ENCODE assay signal across 20 mouse cellular contexts in genomic region chr11:117387241-117387640, GRCm38 (mm10).
A peak's percentile ranks its signal among the peaks of the same experiment; 100 is the strongest.
DNase-seq lines count a peak whose midpoint lies in the region; ATAC-seq and TF ChIP-seq lines count a peak whose summit lies in the region.
"Had no signal": no experiment of that assay in that cellular context is flagged by ENCODE, and none has a peak within 500 bp of the region (broad histone marks: within the 10 kb centered on the region; RNA-seq: fewer than 3 reads in every experiment).

No protein-coding gene starts in this region.

- no peak for DNase-seq in forebrain, postnatal 0 days
- DNase-seq in liver, embryonic 13.5 days = no peak
- DNase-seq in liver, embryonic 11.5 days (ENCODE audit: low spot score) = no peak
- peak; percentile 84 for DNase-seq in R1 (ENCODE audit: low read depth, low spot score)
- peak; percentile 69 for DNase-seq in retina, postnatal 1 day
- no peak for DNase-seq in urinary bladder, postnatal 10 days (ENCODE audit: low spot score)
- no peak for DNase-seq in spleen, postnatal 14 days (ENCODE audit: low spot score in 2 of 2)
- DNase-seq: adrenal gland, adult 8-10 months; cerebellum, adult 11-12 months; heart, adult 2 months; kidney, adult 11 months; layer of hippocampus, adult 9-11 months; lung, adult 2 months; lung, postnatal 4 days; right cerebral cortex, adult 18-20 months had no signal

- no peaks in the 10 kb centered on the region for H3K36me3 ChIP-seq in forebrain, postnatal 0 days (ENCODE audit: insufficient read depth)
- H3K36me3 ChIP-seq in forebrain, embryonic 12.5 days (replicated peaks) = no peaks in the 10 kb centered on the region
- H3K36me3 ChIP-seq in liver, embryonic 13.5 days = no peaks in the 10 kb centered on the region
- no peaks in the 10 kb centered on the region for H3K36me3 ChIP-seq in liver, embryonic 11.5 days (ENCODE audit: control insufficient read depth, insufficient read depth, low read length)
- H3K36me3 ChIP-seq: embryonic facial prominence, embryonic 13.5 days had no signal

- H3K4me2 ChIP-seq in forebrain, postnatal 0 days (ENCODE audit: low read depth) = no peak overlapping the region
- H3K4me2 ChIP-seq in forebrain, embryonic 12.5 days = no peak overlapping the region
- no peak overlapping the region for H3K4me2 ChIP-seq in liver, embryonic 13.5 days
- no peak overlapping the region for H3K4me2 ChIP-seq in liver, embryonic 11.5 days
- H3K4me2 ChIP-seq: embryonic facial prominence, embryonic 13.5 days; midbrain, embryonic 11.5 days had no signal

- ATAC-seq in forebrain, postnatal 0 days = 0 out of 2 replicates have a peak, but pooled peaks have one; percentile 36
- no peak for ATAC-seq in forebrain, embryonic 12.5 days (ENCODE audit: low FRiP score)
- ATAC-seq in liver, embryonic 13.5 days (ENCODE audit: low read depth) = 0 out of 2 replicates have a peak, but pooled peaks have one; percentile 26
- ATAC-seq in liver, embryonic 11.5 days (replicated peaks; ENCODE audit: low FRiP score) = no peak
- ATAC-seq: hindbrain, embryonic 16.5 days had no signal

- no peak overlapping the region for H3K27ac ChIP-seq in forebrain, postnatal 0 days (ENCODE audit: low read depth, low read length)
- H3K27ac ChIP-seq in forebrain, embryonic 12.5 days = no peak overlapping the region
- H3K27ac ChIP-seq in liver, embryonic 13.5 days = no peak overlapping the region
- H3K27ac ChIP-seq in liver, embryonic 11.5 days (ENCODE audit: low read depth, low read length) = no peak overlapping the region
- H3K27ac ChIP-seq: embryonic facial prominence, embryonic 13.5 days; heart, adult 2 months; kidney, postnatal 0 days had no signal

- no peaks in the 10 kb centered on the region; the same call in 1 of the 2 replicates for H3K27me3 ChIP-seq in forebrain, postnatal 0 days (ENCODE audit: insufficient read depth, low read length)
- H3K27me3 ChIP-seq in forebrain, embryonic 12.5 days = peaks cover 56% of the 10 kb centered on the region
- H3K27me3 ChIP-seq in liver, embryonic 13.5 days = peaks cover 39% of the 10 kb centered on the region
- peaks cover 34% of the 10 kb centered on the region for H3K27me3 ChIP-seq in liver, embryonic 11.5 days (replicated peaks; ENCODE audit: control insufficient read depth, insufficient read depth, low read length)

- WGBS in forebrain, postnatal 0 days = 71% methylated on average over 10 of the region's 10 CpGs
- WGBS in forebrain, embryonic 12.5 days = 77% methylated on average over 10 of the region's 10 CpGs
- WGBS in liver, embryonic 13.5 days (ENCODE audit: insufficient replicate concordance) = 58% methylated on average over 10 of the region's 10 CpGs
- 68% methylated on average over 10 of the region's 10 CpGs for WGBS in liver, embryonic 11.5 days

- no peak overlapping the region for H3K4me3 ChIP-seq in forebrain, postnatal 0 days (ENCODE audit: low read depth, low read length)
- no peak overlapping the region for H3K4me3 ChIP-seq in forebrain, embryonic 12.5 days (replicated peaks)
- H3K4me3 ChIP-seq in liver, embryonic 13.5 days (replicated peaks) = no peak overlapping the region
- no peak overlapping the region for H3K4me3 ChIP-seq in liver, embryonic 11.5 days (ENCODE audit: low read depth, low read length)
- H3K4me3 ChIP-seq: embryonic facial prominence, embryonic 13.5 days; heart, adult 2 months had no signal

- no peaks in the 10 kb centered on the region for H3K9me3 ChIP-seq in forebrain, postnatal 0 days (ENCODE audit: low read length)
- no peaks in the 10 kb centered on the region for H3K9me3 ChIP-seq in forebrain, embryonic 12.5 days
- no peaks in the 10 kb centered on the region for H3K9me3 ChIP-seq in liver, embryonic 13.5 days (replicated peaks)
- H3K9me3 ChIP-seq in liver, embryonic 11.5 days (ENCODE audit: control insufficient read depth, low read length) = no peaks in the 10 kb centered on the region
- H3K9me3 ChIP-seq: embryonic facial prominence, embryonic 13.5 days had no signal

- no peak overlapping the region for H3K9ac ChIP-seq in forebrain, postnatal 0 days
- no peak overlapping the region for H3K9ac ChIP-seq in forebrain, embryonic 12.5 days
- H3K9ac ChIP-seq in liver, embryonic 13.5 days = no peak overlapping the region
- no peak overlapping the region for H3K9ac ChIP-seq in liver, embryonic 11.5 days (ENCODE audit: low read depth, low read length)
- H3K9ac ChIP-seq: embryonic facial prominence, embryonic 13.5 days had no signal

- H3K4me1 ChIP-seq in forebrain, postnatal 0 days (ENCODE audit: insufficient read depth) = no peaks in the 10 kb centered on the region
- peaks cover 39% of the 10 kb centered on the region for H3K4me1 ChIP-seq in forebrain, embryonic 12.5 days
- peaks cover 14% of the 10 kb centered on the region; the same call in 1 of the 2 replicates for H3K4me1 ChIP-seq in liver, embryonic 13.5 days (replicated peaks)
- peaks cover 3% of the 10 kb centered on the region; the same call in 1 of the 2 replicates for H3K4me1 ChIP-seq in liver, embryonic 11.5 days (replicated peaks; ENCODE audit: control insufficient read depth, insufficient read depth, low read length)

- no peak for TF ChIP-seq CTCF in forebrain, postnatal 0 days (IDR thresholded peaks at IDR 0.05; ENCODE audit: low read depth)

Comparison
In these comparisons a context has a peak if more than half of its experiments do, and no peak if none do; other contexts are left out.
1. ATAC-seq: peak in forebrain, postnatal 0 days (single experiment) and liver, embryonic 13.5 days (single experiment); none in forebrain, embryonic 12.5 days (single experiment) and liver, embryonic 11.5 days (single experiment).
2. DNase-seq: peak in R1 (single experiment) and retina, postnatal 1 day (single experiment); none in forebrain, postnatal 0 days (single experiment), liver, embryonic 13.5 days (single experiment), liver, embryonic 11.5 days (single experiment), urinary bladder, postnatal 10 days (single experiment) and spleen, postnatal 14 days (0 of 2).